In genomic region chr16:38858120-38858749, GRCm38 (mm10) we compare ENCODE assay signal across 8 mouse cellular contexts. TPM values are rescaled to one million over a fixed set of nuclear protein-coding genes. Genes with fewer than 3 reads are reported as not detected.
A peak's percentile ranks its signal among the peaks of the same experiment; 100 is the strongest.
DNase-seq lines count a peak whose midpoint lies in the region; ATAC-seq and TF ChIP-seq lines count a peak whose summit lies in the region.

No protein-coding gene starts in this region.

- no peak overlapping the region for H3K27ac ChIP-seq in cerebellum, adult 2 months (ENCODE audit: insufficient read depth, low read length)
- H3K27ac ChIP-seq in limb, embryonic 13.5 days, result no peak overlapping the region

- ATAC-seq in limb, embryonic 13.5 days (ENCODE audit: low FRiP score, low read depth), result no peak

- no peaks in the 10 kb centered on the region for H3K9me3 ChIP-seq in limb, embryonic 13.5 days

- H3K36me3 ChIP-seq in limb, embryonic 13.5 days, result no peaks in the 10 kb centered on the region

- H3K4me2 ChIP-seq in limb, embryonic 13.5 days (replicated peaks), result peak overlapping the region; percentile 40; the same call in 1 of the 2 replicates

- intact Hi-C loops in left cerebral cortex, postnatal 25 days (cut with DNase I), result loop anchor here (1.0 kb wide), 2 partner anchors 191 to 195 kb away; no protein-coding TSS in a partner anchor
- intact Hi-C loops in left cerebral cortex, postnatal 10 days (cut with DNase I), result loop anchor here (10.0 kb wide), 1 partner anchor 1797 kb away; no protein-coding TSS in a partner anchor

- 20% methylated on average over 8 of the region's 8 CpGs for WGBS in cerebellum, adult 2 months
- WGBS in limb, embryonic 13.5 days, result 31% methylated on average over 8 of the region's 8 CpGs

- H3K27me3 ChIP-seq in cerebellum, adult 2 months (ENCODE audit: control insufficient read depth, insufficient read depth, low read length), result no peaks in the 10 kb centered on the region
- peaks cover 6% of the 10 kb centered on the region; the same call in 1 of the 2 replicates for H3K27me3 ChIP-seq in limb, embryonic 13.5 days

- peak; percentile 10; the same call in 1 of the 2 replicates for TF ChIP-seq CTCF in cerebellum, adult 2 months (IDR thresholded peaks at IDR 0.05; ENCODE audit: borderline replicate concordance, insufficient read depth, low read depth, low read length)

- peak in 1 of 2 experiments; percentile 4 for DNase-seq in cerebellum, adult 2 months
- DNase-seq in cerebellum, adult 11-12 months, result no peak
- DNase-seq in left cerebral cortex, postnatal 25 days (ENCODE audit: low spot score in 2 of 2), result peak; percentile 29 to 33
- no peak for DNase-seq in left cerebral cortex, postnatal 10 days (ENCODE audit: extremely low spot score in 1 of 2, low spot score in 2 of 2)
- DNase-seq in c-Kit-positive CD71-positive TER-119-negative erythroid progenitor cells, embryonic 14.5 days (ENCODE audit: low read depth), result peak; percentile 2
- DNase-seq in yolk sac, embryonic 10.5 days (ENCODE audit: low spot score), result no peak
- DNase-seq in frontal cortex, postnatal 14 days (ENCODE audit: low spot score in 2 of 2), result no peak

- no peak for TF ChIP-seq POLR2A in cerebellum, adult 2 months (IDR thresholded peaks at IDR 0.05; ENCODE audit: borderline replicate concordance, insufficient read depth, low read length)

- no peak overlapping the region for H3K4me3 ChIP-seq in cerebellum, adult 2 months (replicated peaks; ENCODE audit: insufficient read depth, low read depth, low read length)
- no peak overlapping the region for H3K4me3 ChIP-seq in limb, embryonic 13.5 days

- H3K4me1 ChIP-seq in cerebellum, adult 2 months (ENCODE audit: control insufficient read depth, insufficient read depth, low read length), result no peaks in the 10 kb centered on the region
- H3K4me1 ChIP-seq in limb, embryonic 13.5 days, result no peaks in the 10 kb centered on the region

- no peak overlapping the region for H3K9ac ChIP-seq in limb, embryonic 13.5 days

RNA-seq across cellular contexts. Expression of gene 4930435E12Rik, which starts 29.7 kb away (rescaled TPM):
- polyA plus RNA-seq in cerebellum, adult 2 months (2012; rRNA removed), result not detected in 2 replicates
- not detected for total RNA-seq in left cerebral cortex, postnatal 25 days (2021)
- total RNA-seq in left cerebral cortex, postnatal 10 days (2021), result not detected
- polyA plus RNA-seq in limb, embryonic 13.5 days (2015; fragmentation: Nextera tagmentation; extraction: Ambion mirVana), result not detected in 2 replicates

RNA-seq across cellular contexts. Expression of gene Igsf11, which starts 34.2 kb away (rescaled TPM):
- 17.4 and 20.1 TPM in 2 replicates for polyA plus RNA-seq in cerebellum, adult 2 months (2012; rRNA removed)
- 10 to 100 TPM; 38.3 to 46.5 TPM for total RNA-seq in left cerebral cortex, postnatal 25 days (2021)
- 10 to 100 TPM; 23.6 to 28.1 TPM for total RNA-seq in left cerebral cortex, postnatal 10 days (2021)
- polyA plus RNA-seq in limb, embryonic 13.5 days (2015; fragmentation: Nextera tagmentation; extraction: Ambion mirVana), result 1.2 and 1.5 TPM in 2 replicates

RNA-seq across cellular contexts. Expression of gene Upk1b, which starts 58.1 kb away (rescaled TPM):
- 0.31 and 0.33 TPM in 2 replicates for polyA plus RNA-seq in cerebellum, adult 2 months (2012; rRNA removed)
- total RNA-seq in left cerebral cortex, postnatal 25 days (2021), result 1 to 10 TPM; 1.8 to 1.9 TPM
- under 1 TPM; 0.93 to 0.99 TPM for total RNA-seq in left cerebral cortex, postnatal 10 days (2021)
- polyA plus RNA-seq in limb, embryonic 13.5 days (2015; fragmentation: Nextera tagmentation; extraction: Ambion mirVana), result 12.1 and 12.9 TPM in 2 replicates

Comparison
In these comparisons a context has a peak if more than half of its experiments do, and no peak if none do; other contexts are left out.
1. DNase-seq: peak in left cerebral cortex, postnatal 25 days (2 of 2) and c-Kit-positive CD71-positive TER-119-negative erythroid progenitor cells, embryonic 14.5 days (single experiment); none in cerebellum, adult 11-12 months (single experiment), left cerebral cortex, postnatal 10 days (0 of 2), yolk sac, embryonic 10.5 days (single experiment) and frontal cortex, postnatal 14 days (0 of 2).